Mouse (Mus musculus): ENCODE measurements around the gene Gm1330. TPM values are rescaled to one million over a fixed set of nuclear protein-coding genes. Genes with fewer than 3 reads are reported as not detected.
"Not testable (repeated sequence)": the region's sequence is repeated elsewhere in the genome, so short reads cannot be mapped to it uniquely, and the experiment has no call there.

Gene Gm1330
- not detected for total RNA-seq (2021)
- long read RNA-seq, experiment 1, result 0 reads
- long read RNA-seq, experiment 2, result 0 reads

- intact Hi-C loops (cut with DNase I), result no loop called here
- no peak for TF ChIP-seq CTCF (IDR thresholded peaks at IDR 0.05)
- DNase-seq, result no peak
- H3K27ac ChIP-seq, result no peak within 1 kb of the TSS
- no peak within 1 kb of the TSS for H3K4me3 ChIP-seq
Measured at GRCm38 (mm10) chr2:149003151-149003550, at the start of gene Gm1330. Gene Gm1330 (minus strand): TSS chr2:149003251.

DNA sequence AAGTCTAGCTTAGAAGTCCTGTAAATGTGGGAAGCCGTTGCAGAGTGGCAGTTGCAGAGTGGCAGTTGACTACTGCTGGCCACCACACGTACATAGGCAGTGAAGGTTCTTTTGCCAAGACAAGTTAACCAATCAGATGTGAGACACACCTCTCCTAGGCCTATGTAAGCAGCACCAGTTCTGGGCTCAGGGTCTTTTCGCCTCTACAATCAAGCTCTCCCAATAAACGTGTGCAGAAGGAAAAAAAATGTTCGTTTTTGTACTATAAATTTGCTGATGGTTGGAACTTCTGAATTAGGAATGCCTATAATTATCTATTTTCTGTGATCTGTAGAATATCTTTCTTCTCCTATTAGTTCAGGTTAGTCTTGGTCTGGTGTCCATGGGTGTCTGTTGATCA is 14.1 kb upstream of the Gm1330 start, which contains the start of gene Gm10750:
Gene Gm10750, minus strand, starts transcription at position 101 of the 400 bp plus-strand sequence.
- DNase-seq; intact Hi-C loops (cut with DNase I); H3K27ac ChIP-seq; H3K4me3 ChIP-seq: not testable (repeated sequence)

DNA sequence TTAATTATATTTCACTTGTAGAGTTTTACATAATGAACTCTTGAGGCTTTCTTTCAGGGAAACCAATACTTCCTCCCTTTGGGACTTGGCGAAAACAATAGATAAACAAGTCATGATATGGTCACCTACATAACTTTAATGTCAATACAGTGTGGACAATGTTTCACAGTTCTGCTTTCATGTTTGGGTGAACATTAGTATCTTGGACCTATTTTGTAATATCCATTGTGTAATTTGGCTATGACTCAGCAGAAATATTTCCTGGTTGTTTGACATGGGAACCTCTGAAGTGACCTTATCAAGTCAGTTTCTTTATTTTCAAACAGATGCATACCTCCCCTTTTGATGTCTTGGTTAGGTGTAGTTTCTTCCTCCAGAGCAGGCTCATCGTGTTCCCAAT is 1.8 kb upstream of the Gm1330 start:
- no peak overlapping the region for H3K4me3 ChIP-seq
- no peak overlapping the region for H3K27ac ChIP-seq
- DNase-seq, result no peak
- TF ChIP-seq CTCF (IDR thresholded peaks at IDR 0.05), result no peak
- intact Hi-C loops (cut with DNase I), result no loop called here

DNA sequence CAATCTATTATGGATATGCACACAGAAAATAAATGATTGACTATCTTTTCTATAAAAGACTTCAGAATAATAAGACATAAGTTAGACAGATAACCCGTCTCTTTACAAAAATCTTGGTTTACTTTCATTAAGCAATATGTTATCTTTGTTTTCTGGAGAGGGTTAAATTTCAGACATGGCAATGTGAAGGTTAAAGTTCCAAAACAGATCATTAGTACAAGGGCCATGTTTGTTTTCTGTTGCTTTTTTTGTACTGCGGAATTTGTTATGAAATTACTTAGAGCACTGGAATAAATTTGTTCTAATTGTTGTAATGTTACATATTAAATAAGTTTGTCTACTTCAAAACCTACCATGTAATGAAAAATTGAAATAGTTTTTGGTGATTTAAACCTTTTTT is 7.9 kb downstream of the Gm1330 start:
- Histone ChIP-seq H3K27ac (no peak overlapping the region), H3K4me3 (no peak overlapping the region)
- TF ChIP-seq CTCF (IDR thresholded peaks at IDR 0.05), result no peak
- no peak for DNase-seq
- intact Hi-C loops (cut with DNase I), result no loop called here

Other genes with a start within 250 kb of the Gm1330 start
- gene Cst11, start 231.8 kb downstream of the Gm1330 start, total RNA-seq (2021), result not detected
- not detected for gene 8030411F24Rik, start 221.2 kb downstream of the Gm1330 start, total RNA-seq (2021)
- not detected for gene Cst12, start 213.9 kb downstream of the Gm1330 start, total RNA-seq (2021)
- gene Cst8, start 204.5 kb downstream of the Gm1330 start, total RNA-seq (2021), result not detected
- not detected for gene Cst13, start 183.2 kb downstream of the Gm1330 start, total RNA-seq (2021)
- not detected for gene Cst9, start 168.1 kb downstream of the Gm1330 start, total RNA-seq (2021)
- 1 to 10 TPM in 1 of 2 experiments, not detected in 1; 1.3 TPM for gene 9230104L09Rik, start 138.2 kb downstream of the Gm1330 start, total RNA-seq (2021)
- 100 to 1,000 TPM; 519 to 664 TPM for gene Cst3, start 127.6 kb downstream of the Gm1330 start, total RNA-seq (2021)
- not detected for gene Gm10750, start 14.0 kb upstream of the Gm1330 start, total RNA-seq (2021)

Data from gastrocnemius, adult 2 months (tissue).